Mouse (Mus musculus) retina, embryonic 14.5 days (tissue): Measurements from ENCODE around the gene Kpna1.

Source experiments
- DNase-seq: peaks from one replicate; pipeline ENCODE4 v3.0.0-alpha.2; 2015; ENCODE audit warnings: low spot score

Gene Kpna1

DNA sequence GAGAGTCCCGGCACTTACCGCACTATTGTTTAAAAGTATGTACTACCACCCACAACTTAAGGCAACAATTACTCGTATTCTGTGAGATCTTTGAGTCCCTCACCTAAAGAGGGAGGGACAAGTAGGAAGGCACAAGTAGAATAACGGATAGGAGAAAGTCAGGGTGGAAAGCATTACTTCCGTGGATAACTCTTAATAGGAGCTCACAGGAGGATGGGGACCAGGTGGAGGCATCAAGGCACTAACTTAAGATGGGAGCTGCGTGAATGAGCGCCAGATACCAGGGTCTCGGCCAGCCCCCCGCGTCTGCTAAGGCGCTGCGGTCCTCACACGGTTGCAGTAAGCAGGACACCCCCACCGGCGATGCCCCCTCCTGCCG is 92.5 kb downstream of the Kpna1 start:
- no peak for DNase-seq

DNA sequence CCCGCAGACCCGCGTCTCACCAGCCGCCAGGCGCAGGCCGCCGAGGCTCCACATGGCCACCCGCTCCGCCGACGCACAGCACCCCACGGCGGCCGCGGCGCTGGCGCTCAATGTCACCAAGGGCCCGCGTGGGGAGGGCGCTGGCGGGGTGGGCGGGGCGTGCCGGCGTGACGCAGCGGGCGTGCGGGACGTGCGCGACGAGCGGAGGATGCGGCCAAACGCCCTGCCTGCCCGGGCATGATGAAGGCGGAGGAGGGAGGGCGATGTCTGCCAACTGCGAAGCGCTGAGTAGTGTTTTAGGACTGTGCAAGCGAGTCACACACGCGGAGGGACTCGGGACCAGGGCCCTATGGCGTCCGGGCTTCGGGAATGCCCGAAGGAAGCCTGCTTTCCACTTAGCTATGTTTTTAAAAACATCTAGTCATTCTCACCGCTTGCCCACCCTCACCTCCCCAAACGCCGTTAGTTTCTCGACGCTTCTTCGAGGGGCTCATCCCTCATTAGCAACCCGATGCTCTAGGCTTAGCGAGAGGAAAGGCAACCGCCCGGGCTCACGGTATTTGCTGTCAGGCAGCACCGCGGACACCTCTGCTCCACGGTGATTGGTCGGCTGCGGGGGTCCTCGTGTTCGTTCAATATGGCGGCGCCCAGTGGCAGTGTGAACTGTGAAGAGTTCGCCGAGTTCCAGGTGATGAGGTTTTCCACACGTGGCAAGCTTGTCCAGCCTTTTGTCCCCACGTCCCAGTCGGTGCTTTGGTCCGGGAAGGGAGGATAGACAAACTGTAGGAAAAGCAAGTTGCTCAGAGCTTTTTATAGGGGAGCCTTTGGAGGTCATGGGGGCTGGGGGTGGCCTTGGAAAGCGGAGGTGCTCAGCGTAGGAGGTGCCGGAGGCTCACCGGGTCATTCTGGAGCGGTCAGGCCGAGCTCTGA is 93.2 kb downstream of the Kpna1 start, which contains the start of the genes Fam162a and Ccdc58:
Gene Fam162a, minus strand, starts transcription at position 145 of the 930 bp plus-strand sequence.
Gene Ccdc58, plus strand, starts transcription at position 236 of the 930 bp plus-strand sequence.
- DNase-seq, result peak; percentile 93

DNA sequence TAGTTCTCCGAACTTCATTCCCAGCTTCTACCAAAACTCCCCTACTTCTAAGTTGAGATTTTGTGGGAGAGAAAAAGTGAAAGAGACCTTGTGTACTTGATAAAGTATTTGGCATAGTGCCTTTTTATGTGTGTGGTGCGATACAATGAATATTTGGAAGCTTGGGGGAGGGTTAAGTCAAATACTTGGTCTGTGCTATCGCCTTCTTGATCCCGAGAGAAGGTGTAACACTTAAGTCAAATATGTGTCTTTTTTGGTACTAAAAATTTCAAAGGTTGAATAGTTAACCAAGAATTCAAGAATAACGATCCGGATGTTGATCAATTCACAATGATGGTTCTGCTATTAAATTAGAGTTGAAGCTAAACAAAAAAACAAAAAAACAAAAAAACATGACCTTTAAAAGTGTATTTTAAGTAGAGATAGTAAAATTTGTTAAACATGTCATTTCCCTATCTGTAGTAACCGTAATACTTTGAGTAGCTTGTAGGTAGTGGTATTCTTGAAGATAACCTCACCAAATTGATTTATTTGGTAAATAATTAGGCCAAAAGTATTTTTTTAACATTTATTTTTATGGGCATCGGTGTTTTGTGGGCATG is 94.0 kb downstream of the Kpna1 start:
- DNase-seq, result no peak

DNA sequence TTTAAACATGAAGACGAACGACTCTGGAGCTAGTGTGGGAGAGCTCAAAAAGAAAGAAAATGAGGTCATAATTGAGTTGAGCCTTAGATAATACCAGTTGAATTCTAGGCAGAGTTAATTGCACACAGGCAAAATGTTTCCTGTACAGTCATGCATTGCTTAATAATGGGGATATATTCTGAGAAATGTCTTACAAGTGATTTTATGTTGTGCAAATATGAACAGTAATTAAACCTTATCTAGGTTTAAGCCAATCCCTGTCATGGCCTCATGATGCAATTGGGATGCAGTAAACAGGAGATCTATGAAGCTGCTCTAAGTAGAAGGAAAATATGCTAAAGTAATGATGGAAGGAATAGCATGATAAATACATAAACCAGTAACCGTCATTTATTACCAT is 96.2 kb downstream of the Kpna1 start:
- DNase-seq, result no peak

DNA sequence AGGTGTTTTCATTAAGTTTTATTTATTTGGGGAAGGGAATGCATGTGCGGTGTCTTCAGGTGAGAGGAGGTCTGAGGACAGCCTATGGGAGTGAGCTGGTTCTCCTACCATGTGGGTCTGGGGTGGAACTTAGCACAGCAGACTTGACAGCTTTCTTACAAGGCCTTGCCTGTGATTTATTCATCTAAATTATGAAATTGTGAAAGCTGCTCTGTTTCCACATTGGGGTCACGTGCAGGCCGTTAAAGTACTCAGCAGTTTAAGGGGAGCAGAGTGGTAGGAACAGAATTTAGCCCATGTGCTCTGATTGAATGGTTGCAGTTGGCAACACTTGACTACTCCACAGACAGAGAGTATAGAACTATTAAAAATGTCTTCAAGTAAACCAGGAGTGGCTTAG is 101.4 kb downstream of the Kpna1 start:
- no peak for DNase-seq
